Mouse (Mus musculus) midbrain, embryonic 15.5 days (tissue): ENCODE data around the gene Rnf44. TPM values are rescaled to one million over a fixed set of nuclear protein-coding genes. Genes with fewer than 3 reads are reported as not detected.

Experiments used
- ATAC-seq: fragments of 200-750 bp; cut with Nextera tagmentation; replicated peaks from 2 replicates; pipeline ENCODE4 v1.8.0; 2017; ENCODE audit warnings: moderate TSS enrichment
- H3K27ac ChIP-seq: fragments of 300-500 bp; sonication (generic); 2 replicates; pipeline ENCODE4 v1.5.1; 2015; ENCODE audit warnings: mild to moderate bottlenecking, inconsistent platforms
- H3K27me3 ChIP-seq: fragments of 300-500 bp; sonication (generic); replicated peaks from 2 replicates; pipeline ENCODE4 v1.6.1; 2015; ENCODE audit warnings: inconsistent platforms
- H3K36me3 ChIP-seq: fragments of 300-500 bp; sonication (generic); replicated peaks from 2 replicates; pipeline ENCODE4 v1.6.1; 2015; ENCODE audit warnings: inconsistent platforms
- H3K4me1 ChIP-seq: fragments of 300-500 bp; sonication (generic); 2 replicates; pipeline ENCODE4 v1.6.1; 2015; ENCODE audit warnings: inconsistent platforms
- H3K4me2 ChIP-seq: fragments of 300-500 bp; sonication (generic); 2 replicates; pipeline ENCODE4 v1.6.1; 2015; ENCODE audit warnings: inconsistent platforms, mild to moderate bottlenecking, moderate library complexity
- H3K4me3 ChIP-seq: fragments of 300-500 bp; sonication (generic); 2 replicates; pipeline ENCODE4 v1.5.1; 2015; ENCODE audit warnings: mild to moderate bottlenecking, inconsistent platforms
- H3K9ac ChIP-seq: fragments of 300-500 bp; sonication (generic); 2 replicates; pipeline ENCODE4 v1.6.1; 2015; ENCODE audit warnings: mild to moderate bottlenecking, inconsistent platforms
- H3K9me3 ChIP-seq: fragments of 300-500 bp; sonication (generic); 2 replicates; pipeline ENCODE4 v1.6.1; 2016; ENCODE audit warnings: inconsistent platforms
- WGBS: fragments of 180-500 bp; shearing (Covaris S2); methylation state at CpG from one replicate; pipeline ENCODE4 v1.1.7; 2015; ENCODE audit warnings: mixed read lengths; 5-methylcytosine and 5-hydroxymethylcytosine counted together
- polyA plus RNA-seq: library from polyadenylated mRNA; unstranded; fragments of >200 nt; fragmentation: Nextera tagmentation; extraction: Ambion mirVana; gene quantifications from 2 replicates; pipeline ENCODE4 v1.2.1, GENCODE M21; 2015

The Rnf44 gene
- polyA plus RNA-seq, 1 experiment from 2014 or later, result 97.3 TPM

GRCm38 (mm10) chr13:54701243-54701642, 7.5 kb upstream of the Rnf44 start, which contains the start of gene Cdhr2:
Cdhr2 (plus strand) TSS chr13:54701461.
- WGBS, result 82% methylated on average over 5 of the region's 5 CpGs
- ATAC-seq, result no peak
- no peaks in the 10 kb centered on the region for H3K36me3 ChIP-seq

DNA sequence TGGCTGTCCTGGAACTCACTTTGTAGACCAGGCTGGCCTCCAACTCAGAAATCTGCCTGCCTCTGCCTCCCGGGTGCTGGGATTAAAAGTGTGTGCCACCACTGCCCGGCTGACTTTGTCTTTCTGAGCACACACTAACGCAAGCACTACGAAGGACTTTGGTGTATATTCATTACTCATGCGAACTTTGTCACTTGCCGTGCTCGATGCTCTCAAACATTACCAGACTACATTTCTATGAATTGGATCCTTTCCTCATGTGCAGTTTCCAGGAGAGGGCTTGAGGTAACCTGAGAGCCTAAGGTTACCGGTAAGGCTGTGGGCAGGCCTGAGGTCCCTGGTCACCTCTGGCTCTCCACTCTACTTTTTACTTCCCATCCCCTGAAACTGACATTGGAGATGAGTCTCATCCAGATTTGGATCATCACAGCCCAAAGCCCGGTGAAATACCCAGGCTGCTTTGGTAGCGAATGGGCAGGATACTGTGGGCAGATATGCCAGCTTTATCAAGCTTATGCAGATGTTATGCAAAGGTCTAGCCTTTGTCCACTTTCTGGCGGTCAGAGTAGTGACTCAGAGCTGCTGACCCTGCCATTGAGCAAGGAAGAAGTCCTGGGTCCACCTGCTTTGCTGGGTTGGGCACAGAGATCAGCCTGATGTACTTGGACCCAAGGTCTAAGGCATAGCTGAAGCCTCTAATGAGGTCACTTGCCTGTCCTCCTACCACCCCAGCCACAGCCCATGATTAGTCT, 1.9 kb upstream of the Rnf44 start:
- H3K4me1 ChIP-seq, result peaks cover 29% of the 10 kb centered on the region
- no peak overlapping the region for H3K27ac ChIP-seq
- no peak overlapping the region for H3K9ac ChIP-seq
- H3K27me3 ChIP-seq, result no peaks in the 10 kb centered on the region
- no peak for ATAC-seq
- no peaks in the 10 kb centered on the region for H3K9me3 ChIP-seq
- no peaks in the 10 kb centered on the region for H3K36me3 ChIP-seq
- H3K4me3 ChIP-seq, result no peak overlapping the region
- whole genome bisulfite sequencing, result 89% methylated on average over 11 of the region's 11 CpGs
- H3K4me2 ChIP-seq, result no peak overlapping the region

More at GRCm38 (mm10) chr13:54701243-54701642, 7.5 kb upstream of the Rnf44 start, which contains the start of gene Cdhr2:
- no peak within 1 kb of the TSS for H3K4me2 ChIP-seq
- H3K27me3 ChIP-seq, result no peaks in the 10 kb centered on the region
- no peak within 1 kb of the TSS for H3K27ac ChIP-seq
- H3K4me3 ChIP-seq, result no peak within 1 kb of the TSS
- H3K9ac ChIP-seq, result no peak within 1 kb of the TSS
- no peaks in the 10 kb centered on the region for H3K4me1 ChIP-seq
- H3K9me3 ChIP-seq, result no peaks in the 10 kb centered on the region

DNA sequence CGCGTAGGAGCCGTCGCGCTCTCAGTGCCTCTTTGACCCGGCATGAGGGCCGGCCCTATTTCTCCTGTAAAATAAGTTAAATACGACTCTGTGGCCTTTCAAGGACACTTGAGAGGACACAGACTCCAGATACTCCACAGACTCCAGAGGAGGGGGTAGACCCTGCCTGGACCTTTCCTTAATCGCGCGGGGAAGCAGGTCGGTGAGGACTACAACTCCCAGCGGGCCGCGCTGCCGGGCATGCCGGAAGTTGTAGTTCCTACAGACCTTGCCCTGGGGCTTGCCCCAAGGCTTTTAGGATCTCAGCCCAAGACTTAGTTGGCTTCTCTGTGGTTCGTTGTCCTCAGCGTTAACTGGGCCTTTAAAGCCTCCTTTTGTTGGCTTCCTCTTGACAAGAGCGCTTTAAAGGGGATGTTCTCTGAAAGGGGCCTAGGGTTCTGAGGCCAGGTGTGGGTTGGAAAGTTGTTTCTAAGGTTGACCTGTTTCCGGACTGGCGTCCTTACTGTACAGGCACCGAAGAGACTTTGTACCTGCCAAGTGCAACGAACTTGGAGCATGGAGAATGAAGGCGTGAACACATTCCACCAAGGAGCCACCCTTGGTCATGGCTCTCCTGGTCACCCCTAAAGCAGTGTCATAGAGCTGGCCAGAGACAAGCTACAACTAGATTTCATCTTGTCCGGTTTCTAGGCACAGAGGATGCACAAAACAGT, 797 bp upstream of the Rnf44 start:
- H3K4me3 ChIP-seq, result peak overlapping the region; percentile 100
- WGBS, result 15% methylated on average over 26 of the region's 26 CpGs
- peak overlapping the region; percentile 64 for H3K9ac ChIP-seq
- peak overlapping the region; percentile 95 for H3K27ac ChIP-seq
- H3K36me3 ChIP-seq, result no peaks in the 10 kb centered on the region
- H3K4me1 ChIP-seq, result peaks cover 36% of the 10 kb centered on the region
- ATAC-seq, result peak; percentile 87
- peak overlapping the region; percentile 95 for H3K4me2 ChIP-seq
- no peaks in the 10 kb centered on the region for H3K27me3 ChIP-seq
- no peaks in the 10 kb centered on the region for H3K9me3 ChIP-seq

GRCm38 (mm10) chr13:54692711-54693557, 773 bp downstream of the Rnf44 start:
- WGBS, result 14% methylated on average over 21 of the region's 21 CpGs
- Histone ChIP-seq H3K27me3 (no peaks in the 10 kb centered on the region), H3K4me1 (peaks cover 43% of the 10 kb centered on the region), H3K9ac (peak overlapping the region; percentile 99), H3K27ac (peak overlapping the region; percentile 95), H3K9me3 (no peaks in the 10 kb centered on the region), H3K4me2 (peak overlapping the region; percentile 95), H3K36me3 (no peaks in the 10 kb centered on the region), H3K4me3 (peak overlapping the region; percentile 100)
- ATAC-seq, result no peak

GRCm38 (mm10) chr13:54691737-54692136, 2.0 kb downstream of the Rnf44 start:
- Histone ChIP-seq H3K4me3 (no peak overlapping the region), H3K36me3 (no peaks in the 10 kb centered on the region), H3K4me2 (peak overlapping the region; percentile 95; the same call in 1 of the 2 replicates), H3K27me3 (no peaks in the 10 kb centered on the region), H3K9me3 (no peaks in the 10 kb centered on the region), H3K9ac (no peak overlapping the region), H3K4me1 (peaks cover 43% of the 10 kb centered on the region), H3K27ac (no peak overlapping the region)
- ATAC-seq, result no peak

GRCm38 (mm10) chr13:54690151-54690740, 3.5 kb downstream of the Rnf44 start:
- Histone ChIP-seq H3K36me3 (no peaks in the 10 kb centered on the region), H3K9ac (no peak overlapping the region), H3K4me1 (peaks cover 54% of the 10 kb centered on the region), H3K9me3 (no peaks in the 10 kb centered on the region), H3K27me3 (no peaks in the 10 kb centered on the region), H3K4me3 (no peak overlapping the region), H3K4me2 (no peak overlapping the region), H3K27ac (no peak overlapping the region)
- ATAC-seq, result no peak
- WGBS, result 94% methylated on average over 8 of the region's 8 CpGs

DNA sequence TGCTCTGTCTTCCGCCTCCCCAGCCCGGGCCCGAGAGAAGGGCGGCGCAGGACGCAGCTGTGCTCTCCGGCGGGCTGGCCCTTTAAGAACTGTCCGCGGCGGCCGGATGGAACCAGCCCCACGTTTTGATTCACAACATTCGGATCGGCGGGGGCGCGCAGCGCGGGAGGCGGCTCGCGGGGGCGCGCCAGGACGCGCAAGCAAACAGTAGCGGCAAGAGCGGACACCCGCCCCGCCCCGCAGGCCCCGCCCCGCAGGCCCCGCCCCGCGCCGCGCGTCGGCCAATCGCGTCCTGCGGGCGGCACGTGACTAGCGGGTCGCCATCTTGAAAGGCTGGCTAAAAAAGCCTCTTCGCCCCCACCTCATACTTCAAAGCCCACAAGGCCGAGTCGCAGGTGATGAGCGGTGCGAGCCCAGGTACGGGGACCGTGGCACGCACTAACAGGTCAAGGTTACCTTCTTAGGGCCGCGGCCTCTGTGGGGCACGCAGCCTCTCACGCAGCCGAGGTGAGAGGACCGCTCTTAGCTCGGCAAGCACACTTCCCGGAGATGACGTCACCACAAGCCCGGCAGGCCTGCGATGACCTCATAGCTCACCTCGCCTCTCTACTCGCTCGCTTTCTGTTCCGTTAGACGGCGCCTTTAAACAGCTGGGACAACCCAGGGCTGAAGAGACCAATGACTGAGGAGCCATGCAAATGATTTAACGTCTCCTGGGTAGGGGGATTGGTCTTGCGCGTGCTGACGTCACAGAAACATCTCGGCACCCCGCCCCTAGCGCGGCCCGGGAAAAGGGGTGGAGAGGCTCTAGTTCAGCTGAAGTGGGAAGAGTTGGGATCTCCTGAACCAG, 5.9 kb downstream of the Rnf44 start:
- peak; percentile 91 for ATAC-seq
- H3K27me3 ChIP-seq, result no peaks in the 10 kb centered on the region
- H3K4me2 ChIP-seq, result peak overlapping the region; percentile 74
- peak overlapping the region; percentile 79 for H3K4me3 ChIP-seq
- peaks cover 9% of the 10 kb centered on the region for H3K36me3 ChIP-seq
- under 1% methylated on average over 82 of the region's 82 CpGs for WGBS
- peak overlapping the region; percentile 97 for H3K27ac ChIP-seq
- no peaks in the 10 kb centered on the region for H3K9me3 ChIP-seq
- peaks cover 60% of the 10 kb centered on the region for H3K4me1 ChIP-seq
- peak overlapping the region; percentile 92 for H3K9ac ChIP-seq

GRCm38 (mm10) chr13:54687096-54687495, 6.6 kb downstream of the Rnf44 start:
- under 1% methylated on average over 34 of the region's 35 CpGs for WGBS
- Histone ChIP-seq H3K27me3 (no peaks in the 10 kb centered on the region), H3K4me1 (peaks cover 53% of the 10 kb centered on the region)

DNA sequence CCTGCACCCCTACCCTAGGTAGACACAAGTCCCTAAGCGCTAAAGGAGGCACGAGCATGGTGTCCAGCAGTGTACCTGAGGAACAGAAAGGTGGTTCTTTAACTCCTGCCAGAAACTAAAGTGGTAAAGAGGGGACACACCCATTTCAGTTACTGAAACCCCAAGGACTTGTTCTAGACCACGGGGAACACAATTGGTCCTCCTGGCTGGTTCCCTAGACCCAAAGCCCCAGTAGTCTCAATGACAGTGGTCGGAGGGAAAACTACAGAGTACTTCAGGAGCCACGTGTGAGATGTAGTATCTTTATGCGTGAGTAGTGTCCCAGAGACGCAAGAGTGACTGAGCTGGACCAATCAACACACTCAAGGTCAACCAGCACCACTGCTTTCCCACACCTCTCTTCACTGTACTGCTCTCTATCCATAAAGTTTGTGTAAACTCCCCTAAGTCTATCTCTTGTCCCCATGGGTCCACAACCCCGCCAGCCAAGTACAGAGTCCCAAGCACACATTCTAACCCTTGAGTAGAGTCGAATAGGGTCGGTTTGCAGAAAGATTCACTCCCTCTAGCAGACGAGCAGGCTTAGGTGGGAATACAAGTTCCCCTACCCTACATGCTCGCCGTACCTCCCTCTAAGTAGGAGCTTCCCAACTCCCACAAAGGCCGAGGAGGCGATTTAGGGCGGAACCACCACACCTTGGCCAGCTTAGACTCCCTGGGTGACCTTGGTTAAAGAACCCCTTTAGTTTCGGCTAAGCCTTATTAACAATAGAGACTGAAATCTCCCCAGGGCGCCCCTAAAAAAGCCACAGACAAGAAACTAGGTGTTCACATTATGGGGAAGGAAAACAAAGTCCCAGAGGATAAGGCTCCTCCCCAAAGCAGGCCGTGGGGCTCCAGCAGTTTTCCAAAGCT, 7.3 kb downstream of the Rnf44 start:
- peaks cover 46% of the 10 kb centered on the region for H3K4me1 ChIP-seq
- H3K4me2 ChIP-seq, result peak overlapping the region; percentile 74
- 5% methylated on average over 19 of the region's 19 CpGs for WGBS
- peaks cover 23% of the 10 kb centered on the region for H3K36me3 ChIP-seq
- no peaks in the 10 kb centered on the region for H3K9me3 ChIP-seq
- peak overlapping the region; percentile 79 for H3K4me3 ChIP-seq
- H3K9ac ChIP-seq, result peak overlapping the region; percentile 92
- H3K27me3 ChIP-seq, result no peaks in the 10 kb centered on the region
- H3K27ac ChIP-seq, result peak overlapping the region; percentile 97
- ATAC-seq, result no peak

More at GRCm38 (mm10) chr13:54687096-54687495, 6.6 kb downstream of the Rnf44 start:
- no peaks in the 10 kb centered on the region for H3K9me3 ChIP-seq
- peaks cover 16% of the 10 kb centered on the region for H3K36me3 ChIP-seq
- peak; percentile 71 for ATAC-seq
- H3K9ac ChIP-seq, result peak overlapping the region; percentile 92
- peak overlapping the region; percentile 74 for H3K4me2 ChIP-seq
- H3K4me3 ChIP-seq, result peak overlapping the region; percentile 79
- peak overlapping the region; percentile 97 for H3K27ac ChIP-seq

DNA sequence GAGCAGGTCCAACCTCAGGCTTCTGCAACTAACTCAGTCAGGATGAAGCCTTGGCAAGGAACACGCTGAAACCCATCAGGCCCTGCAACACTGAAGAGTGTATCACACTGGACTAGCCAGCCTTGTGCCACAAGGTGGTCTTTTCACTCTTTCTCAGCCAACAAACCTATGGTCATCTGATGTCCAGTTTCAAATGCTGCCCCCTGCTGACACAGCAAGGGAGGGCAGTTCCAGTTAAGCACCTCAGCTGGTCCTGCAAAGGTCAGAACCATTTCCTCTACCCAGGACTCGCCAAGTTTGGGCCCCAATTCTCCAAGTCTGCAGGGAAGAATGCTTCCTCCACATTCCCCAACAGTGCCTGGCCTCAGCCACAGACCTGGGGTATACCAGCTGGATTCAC, 8.5 kb downstream of the Rnf44 start:
- ATAC-seq, result no peak
- H3K27me3 ChIP-seq, result no peaks in the 10 kb centered on the region
- H3K4me3 ChIP-seq, result peak overlapping the region; percentile 79
- H3K4me2 ChIP-seq, result peak overlapping the region; percentile 74
- H3K36me3 ChIP-seq, result peaks cover 34% of the 10 kb centered on the region
- H3K9me3 ChIP-seq, result no peaks in the 10 kb centered on the region
- H3K4me1 ChIP-seq, result peaks cover 36% of the 10 kb centered on the region
- H3K27ac ChIP-seq, result no peak overlapping the region
- WGBS, result 37% methylated on average over 2 of the region's 2 CpGs
- H3K9ac ChIP-seq, result peak overlapping the region; percentile 92; the same call in 1 of the 2 replicates
